Mouse (Mus musculus) intestine, postnatal 0 days (tissue): ENCODE measurements around the gene Cdyl. TPM values are rescaled to one million over a fixed set of nuclear protein-coding genes. Genes with fewer than 3 reads are reported as not detected.

Experiments
- ATAC-seq: fragments of 200-750 bp; cut with Nextera tagmentation; 2 replicates; pipeline ENCODE4 v1.8.0; 2017; ENCODE audit warnings: mild to moderate bottlenecking, moderate TSS enrichment, moderate library complexity
- H3K27ac ChIP-seq: fragments of 300-500 bp; sonication (generic); 2 replicates; pipeline ENCODE4 v1.5.1; 2014; ENCODE audit warnings: mild to moderate bottlenecking, low read depth, low read length, moderate library complexity
- H3K27me3 ChIP-seq: fragments of 300-500 bp; sonication (generic); replicated peaks from 2 replicates; pipeline ENCODE4 v1.6.1; 2014; ENCODE audit warnings: low read length, mixed read lengths; ENCODE audit not compliant: control insufficient read depth, insufficient read depth
- H3K36me3 ChIP-seq: fragments of 300-500 bp; sonication (generic); 2 replicates; pipeline ENCODE4 v1.6.1; 2014; ENCODE audit warnings: mild to moderate bottlenecking, moderate library complexity; ENCODE audit not compliant: control insufficient read depth, insufficient read depth
- H3K4me1 ChIP-seq: fragments of 300-500 bp; sonication (generic); replicated peaks from 2 replicates; pipeline ENCODE4 v1.6.1; 2014; ENCODE audit warnings: antibody characterized with exemption, low read length, mixed read lengths; ENCODE audit not compliant: control insufficient read depth, insufficient read depth
- H3K4me2 ChIP-seq: fragments of 300-500 bp; sonication (generic); replicated peaks from 2 replicates; pipeline ENCODE4 v1.6.1; 2014; ENCODE audit warnings: low read depth, mild to moderate bottlenecking, moderate library complexity
- H3K4me3 ChIP-seq: fragments of 300-500 bp; sonication (generic); 2 replicates; pipeline ENCODE4 v1.5.1; 2014; ENCODE audit warnings: low read depth, low read length
- H3K9ac ChIP-seq: fragments of 300-500 bp; sonication (generic); 2 replicates; pipeline ENCODE4 v1.6.1; 2014; ENCODE audit warnings: mild to moderate bottlenecking, low read depth, low read length
- H3K9me3 ChIP-seq: fragments of 300-500 bp; sonication (generic); 2 replicates; pipeline ENCODE4 v1.6.1; 2016; ENCODE audit warnings: mixed run types; ENCODE audit not compliant: control insufficient read depth
- CTCF ChIP-seq: sonication (generic); IDR thresholded peaks from 2 replicates; pipeline ENCODE4 v1.5.1; 2016; ENCODE audit warnings: low read depth, mild to moderate bottlenecking, control low read depth, antibody characterized with exemption, moderate library complexity
- WGBS: fragments of 180-500 bp; shearing (Covaris S2); extraction: QIAGEN DNeasy Blood & Tissue Kit; methylation state at CpG from one replicate; pipeline ENCODE4 v1.1.7; 2014; 5-methylcytosine and 5-hydroxymethylcytosine counted together
- polyA plus RNA-seq: library from polyadenylated mRNA; unstranded; fragments of >200 nt; fragmentation: Nextera tagmentation; extraction: Ambion mirVana; gene quantifications from 2 replicates; pipeline ENCODE4 v1.2.1, GENCODE M21; 2015

Cdyl gene
- polyA plus RNA-seq, 1 experiment from 2014 or later: 6.4 TPM

DNA sequence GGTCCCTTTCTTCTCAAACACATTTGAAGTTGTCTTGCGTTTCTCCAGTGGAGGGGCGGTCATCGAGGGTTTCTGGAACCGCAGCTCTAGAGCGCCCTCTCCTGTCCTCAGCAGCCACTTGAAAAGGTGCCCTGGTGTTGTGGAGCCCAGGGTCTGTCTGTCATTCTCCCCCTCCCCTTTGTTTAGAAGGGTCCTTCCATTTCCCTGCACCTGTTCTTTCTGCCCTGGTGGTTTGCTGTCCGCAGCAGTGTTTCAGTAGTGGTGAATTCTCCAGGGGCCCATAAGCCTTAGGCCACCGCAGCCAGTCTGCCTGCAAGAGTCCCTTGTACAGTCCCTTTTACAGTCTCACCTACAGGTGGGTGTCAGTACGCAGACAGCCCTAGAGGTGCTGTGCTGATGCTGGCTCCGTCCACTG lies 112.3 kb downstream of the Cdyl start:
- Histone ChIP-seq H3K4me3 (no peak overlapping the region), H3K36me3 (no peaks in the 10 kb centered on the region), H3K27ac (no peak overlapping the region), H3K9me3 (no peaks in the 10 kb centered on the region), H3K27me3 (no peaks in the 10 kb centered on the region), H3K4me1 (0 out of 2 replicates have a peak, but pooled peaks cover 6% of the 10 kb centered on the region), H3K4me2 (no peak overlapping the region), H3K9ac (no peak overlapping the region)
- 69% methylated on average over 9 of the region's 9 CpGs for WGBS
- peak; percentile 72 for TF ChIP-seq CTCF
- ATAC-seq: no peak; the same call in 1 of the 2 replicates

DNA sequence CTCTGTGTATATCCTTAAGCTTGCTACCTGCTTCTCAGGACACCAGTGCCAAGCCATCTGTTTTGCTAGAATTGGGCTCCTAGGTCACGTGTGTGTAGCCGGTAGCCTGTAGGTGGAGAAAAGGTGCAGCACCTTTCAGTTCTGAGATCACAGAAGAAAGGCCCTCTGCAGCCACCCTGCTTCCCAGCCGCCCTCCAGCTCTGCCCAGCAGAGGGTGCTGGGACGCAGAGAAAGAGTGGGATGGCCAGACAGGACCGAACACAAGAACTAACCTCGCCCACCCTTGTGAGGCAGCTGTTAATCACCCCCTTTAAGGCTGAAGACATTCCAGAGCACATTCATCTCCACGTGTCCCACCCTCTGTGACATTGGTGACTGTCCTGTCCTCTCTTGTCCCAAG lies 114.1 kb downstream of the Cdyl start:
- no peak overlapping the region for H3K9ac ChIP-seq
- WGBS: 51% methylated on average over 7 of the region's 7 CpGs
- no peaks in the 10 kb centered on the region for H3K36me3 ChIP-seq
- H3K27ac ChIP-seq: no peak overlapping the region
- TF ChIP-seq CTCF: peak; percentile 70
- H3K4me1 ChIP-seq: 0 out of 2 replicates have a peak, but pooled peaks cover 6% of the 10 kb centered on the region
- H3K27me3 ChIP-seq: no peaks in the 10 kb centered on the region
- no peak overlapping the region for H3K4me2 ChIP-seq
- no peak overlapping the region for H3K4me3 ChIP-seq
- H3K9me3 ChIP-seq: no peaks in the 10 kb centered on the region
- no peak for ATAC-seq

DNA sequence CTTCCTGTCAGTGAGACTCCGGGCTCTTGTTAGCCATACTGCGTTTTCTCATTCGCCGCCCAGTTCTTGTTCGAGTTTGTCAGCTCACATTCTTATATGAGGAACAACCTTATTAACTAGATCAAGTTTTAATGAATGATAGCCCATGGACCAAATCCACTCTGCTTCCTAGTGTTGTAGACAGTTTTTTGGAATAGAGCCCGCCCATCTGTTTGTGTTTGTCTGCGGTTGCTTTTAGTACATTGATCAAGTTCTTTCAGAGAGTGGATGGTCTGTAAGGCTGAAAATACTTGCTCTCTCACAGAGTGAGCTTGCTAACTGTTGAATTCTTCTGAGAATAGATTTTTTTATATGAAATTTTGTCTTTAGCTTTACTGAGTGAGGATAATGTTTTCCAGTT lies 116.5 kb downstream of the Cdyl start:
- H3K9me3 ChIP-seq: no peaks in the 10 kb centered on the region

DNA sequence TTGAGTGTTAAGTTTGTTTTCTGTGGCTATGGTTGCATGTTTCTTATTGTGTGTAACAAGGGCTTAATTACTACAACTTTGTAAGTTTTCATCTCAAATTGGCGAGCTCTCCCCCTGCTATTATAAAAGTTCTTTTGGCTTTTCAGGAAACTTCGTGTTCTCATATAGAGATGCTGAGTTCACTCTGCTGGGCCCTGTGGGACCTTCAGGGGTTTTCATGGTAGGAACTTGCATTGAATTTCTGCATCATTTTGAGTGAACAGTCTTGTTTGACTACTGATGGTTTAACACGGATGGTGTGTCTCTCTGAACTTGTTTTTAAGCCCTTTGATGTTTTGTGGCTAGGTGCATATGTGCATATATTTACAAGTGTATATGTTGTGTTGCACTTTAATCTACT lies 121.1 kb downstream of the Cdyl start:
- 70% methylated on average over 3 of the region's 3 CpGs for WGBS
- Histone ChIP-seq H3K4me2 (no peak overlapping the region), H3K4me1 (no peaks in the 10 kb centered on the region), H3K27ac (no peak overlapping the region), H3K9ac (no peak overlapping the region), H3K4me3 (no peak overlapping the region), H3K36me3 (no peaks in the 10 kb centered on the region), H3K9me3 (no peaks in the 10 kb centered on the region), H3K27me3 (no peaks in the 10 kb centered on the region)
- no peak for TF ChIP-seq CTCF
- no peak for ATAC-seq

More for the DNA sequence above, 116.5 kb downstream of the Cdyl start:
- H3K9ac ChIP-seq: no peak overlapping the region
- TF ChIP-seq CTCF: no peak
- 81% methylated on average over 7 of the region's 7 CpGs for WGBS
- H3K4me1 ChIP-seq: no peaks in the 10 kb centered on the region
- no peaks in the 10 kb centered on the region for H3K36me3 ChIP-seq
- no peak overlapping the region for H3K4me3 ChIP-seq
- no peak overlapping the region for H3K27ac ChIP-seq
- H3K4me2 ChIP-seq: no peak overlapping the region
- no peaks in the 10 kb centered on the region for H3K27me3 ChIP-seq
- no peak for ATAC-seq

DNA sequence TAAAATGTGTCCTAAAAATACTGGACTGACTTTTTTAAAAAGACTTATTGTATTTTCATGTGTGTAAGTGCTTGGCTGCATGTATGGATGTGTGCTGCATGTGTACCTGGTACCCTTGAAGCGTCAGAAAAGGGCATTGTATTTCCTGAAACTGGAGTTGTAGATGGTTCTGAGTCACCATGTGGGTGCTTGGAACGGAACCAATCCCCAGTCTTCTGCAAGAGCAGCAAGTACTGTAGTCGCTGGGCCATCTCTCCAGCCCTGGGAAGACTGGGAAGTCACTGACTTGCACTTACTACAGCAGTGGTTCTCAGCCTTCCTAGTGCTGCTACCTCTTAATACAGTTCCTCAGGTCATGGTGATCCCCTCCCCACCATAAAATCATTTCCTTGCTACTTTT lies 122.1 kb downstream of the Cdyl start:
- Histone ChIP-seq H3K4me2 (no peak overlapping the region), H3K9ac (no peak overlapping the region)
- 70% methylated on average over 3 of the region's 3 CpGs for WGBS

DNA sequence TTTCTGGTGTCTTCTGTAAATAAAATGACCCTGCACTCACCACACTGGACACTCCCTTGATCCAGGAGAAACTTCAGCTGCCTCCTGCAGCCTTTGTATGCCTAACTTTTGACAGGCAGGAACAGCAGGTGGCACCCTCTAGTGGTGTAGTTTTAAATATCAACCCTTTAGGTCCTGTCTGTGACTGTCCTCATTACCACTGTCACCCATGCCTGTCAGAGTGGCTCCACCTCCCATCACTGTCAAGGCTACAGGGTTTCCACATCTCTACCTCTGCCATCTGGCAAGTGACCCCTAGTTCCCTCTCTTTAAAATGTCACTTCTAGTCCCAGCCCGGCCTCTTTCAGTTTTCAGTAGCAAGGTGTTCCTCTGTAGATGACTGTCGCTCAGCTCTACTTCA lies 123.3 kb downstream of the Cdyl start:
- no peaks in the 10 kb centered on the region for H3K4me1 ChIP-seq
- no peak overlapping the region for H3K27ac ChIP-seq
- peak; percentile 86 for TF ChIP-seq CTCF
- ATAC-seq: no peak
- no peak overlapping the region for H3K4me2 ChIP-seq
- H3K9me3 ChIP-seq: no peaks in the 10 kb centered on the region
- WGBS: 88% methylated on average over 2 of the region's 2 CpGs
- H3K36me3 ChIP-seq: no peaks in the 10 kb centered on the region
- no peak overlapping the region for H3K4me3 ChIP-seq
- no peak overlapping the region for H3K9ac ChIP-seq
- no peaks in the 10 kb centered on the region for H3K27me3 ChIP-seq

More for the DNA sequence above, 122.1 kb downstream of the Cdyl start:
- H3K9me3 ChIP-seq: no peaks in the 10 kb centered on the region
- TF ChIP-seq CTCF: no peak
- no peaks in the 10 kb centered on the region for H3K27me3 ChIP-seq
- H3K4me3 ChIP-seq: no peak overlapping the region
- no peaks in the 10 kb centered on the region for H3K4me1 ChIP-seq
- H3K36me3 ChIP-seq: no peaks in the 10 kb centered on the region
- H3K27ac ChIP-seq: no peak overlapping the region
- no peak for ATAC-seq

DNA sequence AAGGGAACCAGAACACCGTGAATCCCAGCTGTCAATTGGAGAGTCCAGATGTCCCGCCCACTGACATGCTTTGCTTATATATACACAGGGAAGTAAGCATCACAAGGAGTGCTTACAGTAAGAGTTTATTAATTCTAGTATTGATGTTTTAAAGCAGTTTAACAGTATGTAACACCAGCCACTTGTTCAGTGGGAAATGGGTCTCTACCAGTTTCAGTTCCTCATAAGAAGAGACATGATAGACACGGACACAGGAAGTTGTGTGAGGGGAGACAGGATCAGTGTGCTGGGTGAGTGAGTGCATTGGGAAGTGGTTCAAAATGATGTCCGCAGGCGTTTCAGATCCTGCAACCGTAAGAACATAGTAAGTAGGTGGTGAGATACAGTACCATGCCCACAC lies 123.9 kb downstream of the Cdyl start:
- H3K4me3 ChIP-seq: no peak overlapping the region
- H3K9me3 ChIP-seq: no peaks in the 10 kb centered on the region
- H3K4me2 ChIP-seq: no peak overlapping the region
- no peak overlapping the region for H3K27ac ChIP-seq
- H3K27me3 ChIP-seq: no peaks in the 10 kb centered on the region
- H3K4me1 ChIP-seq: no peaks in the 10 kb centered on the region
- no peak for ATAC-seq
- 80% methylated on average over 6 of the region's 6 CpGs for WGBS
- TF ChIP-seq CTCF: no peak
- no peak overlapping the region for H3K9ac ChIP-seq
- H3K36me3 ChIP-seq: no peaks in the 10 kb centered on the region
